Mouse (Mus musculus) MEL (cell line): ENCODE results near the gene Il4. TPM values are rescaled to one million over a fixed set of nuclear protein-coding genes. Genes with fewer than 3 reads are reported as not detected.

Experiments
- DNase-seq: peaks from one replicate; pipeline ENCODE4 v3.0.0; 2011; ENCODE audit warnings: low read depth, low spot score
- H3K27ac ChIP-seq: 2 replicates; pipeline ENCODE4 v1.5.1; 2012; ENCODE audit warnings: low read depth, mild to moderate bottlenecking, control low read depth, low read length, moderate library complexity; ENCODE audit not compliant: control insufficient read depth
- H3K27me3 ChIP-seq, 2 experiments: fragments of 150-350 bp in 1 of 2; sonication (generic) in 1 of 2; 2 replicates each; pipeline ENCODE4 v1.6.1; 2012; ENCODE audit warnings: low read length in 2 of 2, mild to moderate bottlenecking in 2 of 2, improper control_type of control experiment in 1 of 2, moderate library complexity in 1 of 2; ENCODE audit not compliant: insufficient read depth in 2 of 2, control insufficient read depth in 1 of 2
- H3K36me3 ChIP-seq, 2 experiments: 2 replicates each; pipeline ENCODE4 v1.6.1; 2012 to 2014; ENCODE audit warnings: low read length in 2 of 2, improper control_type of control experiment in 1 of 2, inconsistent platforms in 1 of 2, mild to moderate bottlenecking in 1 of 2; ENCODE audit not compliant: insufficient read depth in 2 of 2, control insufficient read depth in 1 of 2
- H3K4me1 ChIP-seq, 2 experiments: fragments of 150-350 bp in 1 of 2; sonication (generic) in 1 of 2; 2 replicates each; pipeline ENCODE4 v1.6.1; 2012; ENCODE audit warnings: low read length in 2 of 2, improper control_type of control experiment in 1 of 2, mild to moderate bottlenecking in 1 of 2; ENCODE audit not compliant: insufficient read depth in 2 of 2, control insufficient read depth in 1 of 2
- H3K4me3 ChIP-seq, 2 experiments: fragments of 150-350 bp in 1 of 2; sonication (generic) in 1 of 2; 2 replicates each; pipeline ENCODE4 v1.5.1; 2012; ENCODE audit warnings: low read depth in 2 of 2, low read length in 2 of 2, mild to moderate bottlenecking in 2 of 2, moderate library complexity in 2 of 2, control low read depth in 1 of 2, improper control_type of control experiment in 1 of 2; ENCODE audit not compliant: control insufficient read depth in 1 of 2, insufficient read depth in 1 of 2
- H3K79me2 ChIP-seq: 2 replicates; pipeline ENCODE4 v1.6.1; 2012; ENCODE audit warnings: mild to moderate bottlenecking, low read length, moderate library complexity; ENCODE audit not compliant: control insufficient read depth, poor library complexity, insufficient read depth
- H3K9ac ChIP-seq: 2 replicates; pipeline ENCODE4 v1.6.1; 2012; ENCODE audit warnings: low read depth, mild to moderate bottlenecking, control low read depth, low read length, moderate library complexity; ENCODE audit not compliant: control insufficient read depth, poor library complexity, severe bottlenecking
- H3K9me3 ChIP-seq: fragments of 150-350 bp; sonication (generic); replicated peaks from 2 replicates; pipeline ENCODE4 v1.6.1; 2012; ENCODE audit warnings: mild to moderate bottlenecking, low read length, improper control_type of control experiment, moderate library complexity; ENCODE audit not compliant: insufficient read depth
- BHLHE40 ChIP-seq: IDR thresholded peaks from 2 replicates; pipeline ENCODE4 v1.6.1; 2012; ENCODE audit warnings: low read depth, mild to moderate bottlenecking, inconsistent platforms, low read length, improper control_type of control experiment, borderline replicate concordance
- CHD1 ChIP-seq: IDR thresholded peaks from 2 replicates; pipeline ENCODE4 v1.6.1; 2012; ENCODE audit warnings: low read depth, mild to moderate bottlenecking, inconsistent platforms, low read length, improper control_type of control experiment
- CTCF ChIP-seq, 3 experiments: IDR thresholded peaks in 2 of 3; conservative IDR thresholded peaks in 1 of 3; 2 replicates each; pipeline ENCODE4 v1.5.1; 2011 to 2012; ENCODE audit warnings: low read length in 3 of 3, low read depth in 2 of 3, mild to moderate bottlenecking in 2 of 3, improper control_type of control experiment in 1 of 3, inconsistent platforms in 1 of 3, mixed read lengths in 1 of 3, moderate library complexity in 1 of 3; ENCODE audit not compliant: control insufficient read depth in 1 of 3, insufficient read depth in 1 of 3, poor library complexity in 1 of 3, severe bottlenecking in 1 of 3
- E2F4 ChIP-seq: IDR thresholded peaks from 2 replicates; pipeline ENCODE4 v1.6.1; 2011; ENCODE audit warnings: low read depth, low read length, improper control_type of control experiment, borderline replicate concordance
- ELF1 ChIP-seq: IDR thresholded peaks from 2 replicates; pipeline ENCODE4 v1.6.1; 2014; ENCODE audit warnings: low read depth, mild to moderate bottlenecking, inconsistent platforms, low read length, improper control_type of control experiment, moderate library complexity
- EP300 ChIP-seq, 2 experiments: IDR thresholded peaks; 2 replicates each; pipeline ENCODE4 v1.6.1; 2011; ENCODE audit warnings: improper control_type of control experiment in 2 of 2, low read length in 2 of 2, low read depth in 1 of 2, mild to moderate bottlenecking in 1 of 2
- ETS1 ChIP-seq: IDR thresholded peaks from 2 replicates; pipeline ENCODE4 v1.6.1; 2012; ENCODE audit warnings: low read depth, mild to moderate bottlenecking, inconsistent platforms, low read length, improper control_type of control experiment, moderate library complexity
- GABPA ChIP-seq: IDR thresholded peaks from 2 replicates; pipeline ENCODE4 v1.6.1; 2012; ENCODE audit warnings: low read depth, mild to moderate bottlenecking, inconsistent platforms, low read length, improper control_type of control experiment, moderate library complexity
- GATA1 ChIP-seq: IDR thresholded peaks from 2 replicates; pipeline ENCODE4 v1.6.1; 2011; ENCODE audit warnings: low read depth, low read length, improper control_type of control experiment
- JUND ChIP-seq: IDR thresholded peaks from 2 replicates; pipeline ENCODE4 v1.6.1; 2011; ENCODE audit warnings: low read depth, mild to moderate bottlenecking, improper control_type of control experiment, low read length
- KAT2A ChIP-seq: conservative IDR thresholded peaks from 2 replicates; pipeline ENCODE4 v1.6.1; 2012; ENCODE audit warnings: low read depth, low read length, improper control_type of control experiment, inconsistent platforms
- MAX ChIP-seq: IDR thresholded peaks from 2 replicates; pipeline ENCODE4 v1.6.1; 2011; ENCODE audit warnings: low read length, improper control_type of control experiment
- MAZ ChIP-seq: IDR thresholded peaks from 2 replicates; pipeline ENCODE4 v1.6.1; 2012; ENCODE audit warnings: low read depth, mild to moderate bottlenecking, inconsistent platforms, low read length, improper control_type of control experiment
- MXI1 ChIP-seq: IDR thresholded peaks from 2 replicates; pipeline ENCODE4 v1.6.1; 2011; ENCODE audit warnings: mild to moderate bottlenecking, low read depth, low read length, improper control_type of control experiment
- MYB ChIP-seq: IDR thresholded peaks from 2 replicates; pipeline ENCODE4 v1.6.1; 2011; ENCODE audit warnings: mild to moderate bottlenecking, low read depth, low read length, improper control_type of control experiment
- NRF1 ChIP-seq: IDR thresholded peaks from 2 replicates; pipeline ENCODE4 v1.6.1; 2014; ENCODE audit warnings: low read depth, mild to moderate bottlenecking, inconsistent platforms, low read length, improper control_type of control experiment, moderate library complexity; ENCODE audit not compliant: poor library complexity, insufficient read depth, severe bottlenecking
- POLR2A ChIP-seq, 2 experiments: IDR thresholded peaks; 2 replicates each; pipeline ENCODE4 v1.6.1; 2011 to 2012; ENCODE audit warnings: low read length in 2 of 2, mild to moderate bottlenecking in 2 of 2, control low read depth in 1 of 2, improper control_type of control experiment in 1 of 2, low read depth in 1 of 2, moderate library complexity in 1 of 2; ENCODE audit not compliant: control insufficient read depth in 1 of 2, insufficient read depth in 1 of 2, poor library complexity in 1 of 2
- RAD21 ChIP-seq: IDR thresholded peaks from 2 replicates; pipeline ENCODE4 v1.6.1; 2011; ENCODE audit warnings: mild to moderate bottlenecking, low read depth, low read length, improper control_type of control experiment
- SIN3A ChIP-seq: IDR thresholded peaks from 2 replicates; pipeline ENCODE4 v1.6.1; 2012; ENCODE audit warnings: low read length, improper control_type of control experiment, inconsistent platforms
- SMC3 ChIP-seq: IDR thresholded peaks from 2 replicates; pipeline ENCODE4 v1.6.1; 2011; ENCODE audit warnings: low read depth, low read length, improper control_type of control experiment
- TAL1 ChIP-seq: IDR thresholded peaks from 2 replicates; pipeline ENCODE4 v1.6.1; 2012; ENCODE audit warnings: mild to moderate bottlenecking, inconsistent platforms, low read length, moderate library complexity, mixed read lengths
- TBP ChIP-seq: IDR thresholded peaks from 2 replicates; pipeline ENCODE4 v1.8.0; 2011; ENCODE audit warnings: low read depth, low read length, improper control_type of control experiment
- TCF12 ChIP-seq: IDR thresholded peaks from 2 replicates; pipeline ENCODE4 v1.6.1; 2014; ENCODE audit warnings: low read depth, mild to moderate bottlenecking, inconsistent platforms, low read length, improper control_type of control experiment, moderate library complexity
- UBTF ChIP-seq: IDR thresholded peaks from 2 replicates; pipeline ENCODE4 v1.6.1; 2012; ENCODE audit warnings: low read depth, mild to moderate bottlenecking, inconsistent platforms, low read length, improper control_type of control experiment, moderate library complexity, borderline replicate concordance; ENCODE audit not compliant: insufficient read depth
- USF1 ChIP-seq: IDR thresholded peaks from 2 replicates; pipeline ENCODE4 v1.6.1; 2014; ENCODE audit warnings: low read depth, mild to moderate bottlenecking, inconsistent platforms, low read length, improper control_type of control experiment, moderate library complexity
- USF2 ChIP-seq, 2 experiments: IDR thresholded peaks; 2 replicates each; pipeline ENCODE4 v1.6.1; 2011 to 2012; ENCODE audit warnings: improper control_type of control experiment in 2 of 2, low read length in 2 of 2, borderline replicate concordance in 1 of 2, inconsistent platforms in 1 of 2, low read depth in 1 of 2, mild to moderate bottlenecking in 1 of 2; ENCODE audit not compliant: insufficient read depth in 1 of 2
- ZC3H11A ChIP-seq: IDR thresholded peaks from 2 replicates; pipeline ENCODE4 v1.6.1; 2012; ENCODE audit warnings: low read depth, mild to moderate bottlenecking, inconsistent platforms, low read length, improper control_type of control experiment
- ZKSCAN1 ChIP-seq: IDR thresholded peaks from 2 replicates; pipeline ENCODE4 v1.6.1; 2012; ENCODE audit warnings: low read depth, mild to moderate bottlenecking, inconsistent platforms, low read length, improper control_type of control experiment, moderate library complexity
- ZMIZ1 ChIP-seq: IDR thresholded peaks from 2 replicates; pipeline ENCODE4 v1.6.1; 2012; ENCODE audit warnings: low read depth, mild to moderate bottlenecking, inconsistent platforms, low read length, improper control_type of control experiment, moderate library complexity
- ZNF384 ChIP-seq: IDR thresholded peaks from 2 replicates; pipeline ENCODE4 v1.6.1; 2012; ENCODE audit warnings: low read depth, mild to moderate bottlenecking, inconsistent platforms, low read length, improper control_type of control experiment
- polyA plus RNA-seq, 2 experiments: library from polyadenylated mRNA; stranded (reverse) in 1 of 2; unstranded in 1 of 2; fragments of >175 nt in 1 of 2; fragments of >200 nt in 1 of 2; gene quantifications; 2 replicates each; pipeline versions ENCODE4 v1.2.1 to v1.2.4; 2012; ENCODE audit warnings: low replicate concordance in 2 of 2, low read depth in 1 of 2; ENCODE audit not compliant: insufficient read length in 2 of 2, insufficient read depth in 1 of 2, missing spikeins in 1 of 2
- total RNA-seq: library from RNA; depleted of rRNA; stranded (reverse); fragments of 300-350 nt; gene quantifications from 2 replicates; pipeline ENCODE4 v1.2.3, GENCODE M21; 2012

Gene Il4
- total and polyA plus RNA-seq, 3 experiments, result 4.3 to 10.4 TPM; not detected in 1

DNA sequence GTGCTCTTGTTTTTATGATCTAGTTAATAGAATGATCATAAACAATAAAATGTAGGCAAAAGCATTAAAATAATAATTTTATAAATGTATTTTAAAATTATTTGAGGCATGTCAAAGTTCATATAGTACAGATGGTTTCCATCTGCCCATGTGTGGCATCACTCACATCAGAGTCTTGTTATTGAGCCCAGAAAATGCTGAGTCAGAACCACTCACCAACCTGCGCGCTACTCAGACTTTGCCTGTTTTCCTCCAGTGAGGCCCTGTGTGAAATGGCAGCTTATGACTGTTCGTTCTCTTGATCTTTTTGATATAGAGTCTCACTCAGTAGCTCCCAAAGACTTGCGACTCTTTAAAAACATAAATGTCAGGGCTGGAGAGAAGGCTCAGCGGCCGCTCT lies 33.0 kb downstream of the Il4 start:
- Histone ChIP-seq H3K36me3 (peaks cover 2 to 3% of the 10 kb centered on the region in 2 experiments), H3K79me2 (no peaks in the 10 kb centered on the region), H3K27me3 (no peaks in the 10 kb centered on the region), H3K4me1 (peaks cover 0 to 2% of the 10 kb centered on the region in 2 experiments; a peak in 2 of 4 replicates), H3K9ac (no peak overlapping the region), H3K9me3 (no peaks in the 10 kb centered on the region), H3K4me3 (no peak overlapping the region), H3K27ac (no peak overlapping the region)
- TF ChIP-seq E2F4 (no peak), ZMIZ1 (no peak), EP300 (IDR thresholded peaks at IDR 0.05; ENCODE audit: low read depth in 1 of 2, low read length in 2 of 2) (no peak), ZNF384 (no peak), UBTF (no peak), MAZ (no peak), GATA1 (no peak), RAD21 (no peak), POLR2A (IDR thresholded peaks at IDR 0.05; ENCODE audit: control insufficient read depth in 1 of 2, insufficient read depth in 1 of 2, low read depth in 1 of 2, low read length in 2 of 2, poor library complexity in 1 of 2) (no peak), MYB (no peak), ELF1 (no peak)
- no peak for DNase-seq

DNA sequence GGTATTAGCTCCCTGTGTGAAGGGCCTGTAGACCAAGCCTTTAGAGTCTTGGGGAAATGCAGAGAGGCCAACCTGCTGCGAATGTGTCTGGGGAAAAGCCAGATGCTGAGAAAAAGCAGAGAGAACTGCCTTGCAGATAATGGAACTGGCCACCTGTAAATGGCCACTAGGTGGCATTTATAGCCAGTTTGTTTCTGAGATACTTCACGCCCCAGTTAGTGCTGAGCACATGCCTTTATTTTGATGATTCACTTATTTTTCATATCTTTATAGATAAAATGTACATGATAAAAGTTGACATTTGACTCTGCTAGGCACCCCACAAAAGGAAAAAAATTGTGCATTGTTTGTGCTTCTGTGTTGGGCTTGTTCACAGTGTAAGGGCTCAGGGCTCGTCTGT lies 33.6 kb downstream of the Il4 start:
- Histone ChIP-seq H3K27ac (no peak overlapping the region), H3K79me2 (no peaks in the 10 kb centered on the region), H3K27me3 (no peaks in the 10 kb centered on the region), H3K9me3 (no peaks in the 10 kb centered on the region), H3K36me3 (peaks cover 0 to 3% of the 10 kb centered on the region in 2 experiments; a peak in 2 of 4 replicates), H3K4me1 (no peaks in the 10 kb centered on the region; a peak in 1 of 4 replicates), H3K9ac (no peak overlapping the region), H3K4me3 (no peak overlapping the region)
- peak; percentile 79 for DNase-seq
- no peak for TF ChIP-seq ZKSCAN1
- TF ChIP-seq ZNF384, result 0 out of 2 replicates have a peak, but pooled peaks have one; percentile 30
- TF ChIP-seq CTCF (IDR thresholded peaks at IDR 0.05 in 2 of 3, conservative IDR thresholded peaks at IDR 0.05 in 1 of 3; ENCODE audit: control insufficient read depth in 1 of 3, insufficient read depth in 1 of 3, low read depth in 2 of 3, low read length in 3 of 3, poor library complexity in 1 of 3, severe bottlenecking in 1 of 3), result peak; percentile 66 to 98 (median 86)
- TF ChIP-seq BHLHE40, result peak; percentile 58; the same call in 1 of the 2 replicates
- no peak for TF ChIP-seq ELF1
- no peak for TF ChIP-seq USF1
- TF ChIP-seq MXI1, result peak; percentile 78; the same call in 1 of the 2 replicates
- TF ChIP-seq GABPA, result no peak
- TF ChIP-seq CHD1, result no peak
- peak; percentile 68 for TF ChIP-seq GATA1
- peak; percentile 99 for TF ChIP-seq SMC3
- TF ChIP-seq ZC3H11A, result peak; percentile 96
- TF ChIP-seq SIN3A, result peak; percentile 81
- TF ChIP-seq POLR2A (IDR thresholded peaks at IDR 0.05; ENCODE audit: control insufficient read depth in 1 of 2, insufficient read depth in 1 of 2, low read depth in 1 of 2, low read length in 2 of 2, poor library complexity in 1 of 2), result no peak
- TF ChIP-seq MAX, result peak; percentile 95
- TF ChIP-seq TAL1, result no peak
- no peak for TF ChIP-seq TCF12
- TF ChIP-seq MYB, result no peak
- 0 out of 2 replicates have a peak, but pooled peaks have one; percentile 46 for TF ChIP-seq TBP
- no peak for TF ChIP-seq KAT2A
- no peak for TF ChIP-seq NRF1
- TF ChIP-seq USF2 (IDR thresholded peaks at IDR 0.05; ENCODE audit: borderline replicate concordance in 1 of 2, insufficient read depth in 1 of 2, low read depth in 1 of 2, low read length in 2 of 2), result no peak
- TF ChIP-seq EP300 (IDR thresholded peaks at IDR 0.05; ENCODE audit: low read depth in 1 of 2, low read length in 2 of 2), result peak in 1 of 2 experiments; percentile 11; a peak in 1 of 4 replicates
- peak; percentile 91 for TF ChIP-seq RAD21
- peak; percentile 48; the same call in 1 of the 2 replicates for TF ChIP-seq ETS1
- no peak; the same call in 1 of the 2 replicates for TF ChIP-seq JUND
